ENCODE assay signal across 8 mouse cellular contexts in genomic region chr10:75859786-75860470, GRCm38 (mm10). TPM values are rescaled to one million over a fixed set of nuclear protein-coding genes. Genes with fewer than 3 reads are reported as not detected.
A peak's percentile ranks its signal among the peaks of the same experiment; 100 is the strongest.
DNase-seq lines count a peak whose midpoint lies in the region; ATAC-seq lines count a peak whose summit lies in the region.
"Not testable (repeated sequence)": the region's sequence is repeated elsewhere in the genome, so short reads cannot be mapped to it uniquely, and the experiment has no call there.

Gene Mif, minus strand, starts transcription at chr10:75860240.

- peak within 1 kb of the TSS; percentile 68 for H3K4me3 ChIP-seq in hindbrain, embryonic 11.5 days (ENCODE audit: low read depth, low read length)

- peak within 1 kb of the TSS; percentile 89 for H3K27ac ChIP-seq in hindbrain, embryonic 11.5 days (ENCODE audit: low read depth, low read length)

- peak; percentile 96 for ATAC-seq in hindbrain, embryonic 11.5 days (ENCODE audit: low FRiP score)

- WGBS in hindbrain, embryonic 11.5 days: under 1% methylated on average over 34 of the region's 46 CpGs

- H3K4me1 ChIP-seq in hindbrain, embryonic 11.5 days (replicated peaks; ENCODE audit: control insufficient read depth, insufficient read depth, low read length): not testable (repeated sequence)

- peak within 1 kb of the TSS; percentile 61 for H3K4me2 ChIP-seq in hindbrain, embryonic 11.5 days (replicated peaks; ENCODE audit: low read depth, low read length)

- peak; percentile 95 for DNase-seq in MN1 (ENCODE audit: low spot score)
- peak; percentile 90 for DNase-seq in cerebellum, adult 9-10 months
- DNase-seq in frontal cortex, adult 2 months (ENCODE audit: extremely low spot score in 1 of 2, low spot score in 1 of 2): peak; percentile 72 to 86
- peak; percentile 97 for DNase-seq in hindbrain, embryonic 11.5 days (ENCODE audit: low spot score)
- peak; percentile 83 for DNase-seq in layer of hippocampus, postnatal 14 days (ENCODE audit: low spot score in 2 of 2)
- DNase-seq in lung, postnatal 14 days: peak; percentile 90
- DNase-seq in retina, adult 2 months (ENCODE audit: low read depth, low spot score): peak; percentile 85
- DNase-seq in thymus, postnatal 36 days: peak; percentile 86 to 89

- not testable (repeated sequence) for H3K36me3 ChIP-seq in hindbrain, embryonic 11.5 days (ENCODE audit: control insufficient read depth, insufficient read depth, low read length)

- H3K27me3 ChIP-seq in hindbrain, embryonic 11.5 days (ENCODE audit: control insufficient read depth, insufficient read depth, low read length): not testable (repeated sequence)

- H3K9ac ChIP-seq in hindbrain, embryonic 11.5 days (ENCODE audit: low read depth, low read length): peak within 1 kb of the TSS; percentile 94

- H3K9me3 ChIP-seq in hindbrain, embryonic 11.5 days (ENCODE audit: control insufficient read depth, low read length): not testable (repeated sequence)

RNA-seq across cellular contexts. Expression of gene Mif, which starts in this region (rescaled TPM):
- 1,072 and 1,398 TPM in 2 replicates for polyA plus RNA-seq in frontal cortex, adult 2 months (2012; rRNA removed)
- polyA plus RNA-seq in hindbrain, embryonic 11.5 days (2014; fragmentation: Nextera tagmentation; extraction: Ambion mirVana): 1,947 and 1,962 TPM in 2 replicates
- total RNA-seq in layer of hippocampus, postnatal 14 days (2021): 100 to 1,000 TPM; 563 to 640 TPM

Comparison
In these comparisons a context has a peak if more than half of its experiments do, and no peak if none do; other contexts are left out.
1. Peak in every context shown above with its lines: DNase-seq, ATAC-seq, H3K4me3 ChIP-seq and H3K27ac ChIP-seq.